Mouse (Mus musculus) lung, postnatal 36 days (tissue): ENCODE measurements around the gene Esr2.
"Not testable (repeated sequence)": the region's sequence is repeated elsewhere in the genome, so short reads cannot be mapped to it uniquely, and the experiment has no call there.

Source experiments
- DNase-seq: peaks from one replicate; pipeline ENCODE4 v3.0.0; 2022; ENCODE audit warnings: mixed read lengths

Gene Esr2

DNA sequence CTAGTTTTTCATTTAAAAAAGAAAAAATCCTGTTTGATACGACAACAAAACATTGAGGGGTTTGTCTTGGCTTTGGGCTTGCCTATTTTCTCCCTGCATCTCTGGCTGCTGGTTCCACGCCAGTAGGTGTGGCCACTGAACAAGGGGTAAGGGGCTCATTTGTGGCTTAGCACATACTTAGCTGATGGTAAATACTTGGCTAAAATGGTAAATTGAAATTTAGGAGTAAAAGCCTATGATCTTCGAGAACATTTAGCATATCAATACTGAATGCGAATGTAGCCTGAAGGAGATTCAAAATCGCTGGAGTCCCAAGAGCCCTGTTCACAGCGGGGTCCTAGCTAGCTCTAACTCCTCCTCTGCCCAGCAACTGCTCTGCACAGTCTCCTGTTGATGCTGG, 40.4 kb downstream of the Esr2 start:
- no peak for DNase-seq

DNA sequence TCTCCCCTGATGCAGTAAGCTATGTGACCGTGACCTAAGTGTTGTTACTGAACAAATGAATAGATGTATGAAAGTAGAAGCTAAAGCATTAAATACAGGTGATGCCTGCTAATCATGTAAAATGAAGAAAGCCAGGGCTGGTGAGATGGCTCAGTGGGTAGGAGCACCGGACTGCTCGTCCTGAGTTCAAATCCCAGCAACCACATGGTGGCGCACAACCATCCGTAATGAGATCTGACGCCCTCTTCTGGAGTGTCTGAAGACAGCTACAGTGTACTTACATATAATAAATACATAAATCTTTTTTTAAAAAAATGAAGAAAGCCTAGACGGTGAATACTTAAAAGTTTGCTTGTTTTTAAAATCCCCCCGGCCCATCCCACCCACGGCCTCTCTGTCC, 44.0 kb downstream of the Esr2 start:
- DNase-seq, result not testable (repeated sequence)

DNA sequence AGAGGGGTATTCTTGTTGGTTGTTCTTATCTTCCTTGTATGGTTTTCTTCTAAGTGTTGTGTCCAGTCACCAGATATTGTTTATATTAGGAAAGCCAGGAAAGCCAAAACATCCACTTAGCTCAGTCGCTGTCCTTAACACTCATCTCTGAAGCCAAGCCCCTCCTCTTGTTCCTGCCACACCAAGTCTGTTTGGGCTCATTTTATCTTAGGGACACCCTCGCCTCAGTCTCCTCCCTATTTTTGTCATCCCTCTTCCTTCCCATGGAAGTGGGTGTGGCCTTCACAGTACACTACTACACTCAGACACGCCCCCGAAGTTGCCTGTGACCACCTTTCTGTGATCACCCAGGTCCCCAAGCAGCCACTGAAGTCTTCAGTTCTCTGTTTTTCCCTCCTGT, 44.5 kb downstream of the Esr2 start:
- peak; percentile 61 for DNase-seq

- DNase-seq, result no peak
Observed at GRCm38 (mm10) chr12:76130891-76131290, 46.2 kb downstream of the Esr2 start.

- DNase-seq, result peak; percentile 62
Observed at GRCm38 (mm10) chr12:76130281-76130680, 46.8 kb downstream of the Esr2 start.

DNA sequence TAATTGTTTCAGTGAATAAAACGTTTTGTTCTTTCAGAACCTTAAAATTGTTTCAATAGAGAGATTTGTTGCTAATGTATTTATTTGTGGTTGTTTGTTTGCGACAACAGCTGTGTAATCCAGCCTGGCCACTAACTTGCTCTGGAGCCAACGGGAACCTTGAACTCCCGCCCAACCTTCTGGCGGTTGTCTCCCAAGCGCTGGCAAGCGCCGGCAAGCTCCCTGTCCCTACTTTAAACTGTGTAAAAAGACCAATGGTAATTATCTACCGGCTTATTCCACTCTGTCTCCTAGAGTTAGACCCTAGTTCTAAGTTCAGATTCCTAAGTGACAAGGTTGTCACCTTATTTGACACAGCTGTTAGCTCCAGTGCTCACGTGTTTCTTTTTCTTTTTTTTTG, 48.2 kb downstream of the Esr2 start:
- peak; percentile 39 for DNase-seq

DNA sequence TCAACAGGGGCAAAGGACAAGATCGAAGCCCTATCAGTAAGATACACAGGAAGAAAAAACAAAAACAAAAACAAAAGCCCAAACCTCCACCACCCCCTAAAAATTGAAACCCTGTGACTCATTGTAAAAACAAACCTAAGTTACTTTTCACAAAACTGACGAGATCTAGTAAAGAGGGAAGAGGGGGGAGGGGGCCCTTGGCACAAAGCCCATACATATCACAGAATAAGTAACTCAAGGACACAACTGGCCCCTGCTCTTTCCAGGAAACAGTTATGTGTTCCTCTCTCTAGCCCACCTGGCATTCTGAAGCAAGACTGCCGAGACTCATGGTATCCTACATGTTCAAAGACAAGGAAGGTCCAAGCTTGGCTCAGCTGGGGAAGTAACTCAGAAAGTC, 48.8 kb downstream of the Esr2 start:
- DNase-seq, result no peak

DNA sequence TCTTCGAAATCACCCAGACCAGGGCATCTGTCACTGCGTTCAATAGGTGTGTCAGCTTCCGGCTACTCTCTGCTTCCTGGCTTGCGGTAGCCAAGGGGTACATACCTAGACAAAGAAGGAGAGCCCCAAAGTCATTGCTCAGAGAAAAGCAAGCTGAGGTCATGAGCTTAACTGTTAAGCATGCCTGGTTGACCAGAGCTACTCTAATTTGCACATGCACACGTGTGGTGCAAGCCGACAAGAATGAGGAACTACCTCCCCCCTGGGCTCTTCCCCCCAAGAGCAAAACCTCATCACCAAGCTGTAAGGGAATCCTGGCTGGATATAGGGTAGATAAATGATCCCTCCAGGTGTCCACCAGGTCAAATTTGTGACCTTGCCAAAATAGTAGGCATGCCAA, 53.8 kb downstream of the Esr2 start:
- DNase-seq, result no peak

DNA sequence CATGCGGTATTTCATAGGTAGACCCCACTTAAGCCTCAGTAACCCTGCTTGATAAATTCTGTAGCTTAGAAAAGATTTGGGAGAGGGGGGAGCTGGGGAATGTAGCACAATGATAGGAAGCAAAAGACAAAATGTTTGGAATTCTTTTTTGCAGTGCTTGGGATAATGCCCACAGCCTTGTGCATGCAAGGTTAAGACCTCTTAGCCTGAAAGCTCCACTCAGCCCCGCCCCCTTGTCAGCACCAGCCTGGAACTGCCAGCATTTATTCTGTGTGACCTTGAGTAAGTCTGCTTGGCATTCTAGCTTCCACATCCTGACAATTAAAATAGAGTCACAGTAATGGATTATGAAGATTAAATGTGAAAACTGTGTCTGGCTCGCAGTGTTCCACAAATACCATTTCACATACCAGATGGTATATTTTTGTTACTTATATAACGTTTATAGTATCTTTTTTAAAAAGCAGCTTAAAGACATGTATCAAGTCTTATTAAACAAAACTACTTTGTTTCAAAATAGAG, 59.4 kb downstream of the Esr2 start:
- peak; percentile 46 for DNase-seq

DNA sequence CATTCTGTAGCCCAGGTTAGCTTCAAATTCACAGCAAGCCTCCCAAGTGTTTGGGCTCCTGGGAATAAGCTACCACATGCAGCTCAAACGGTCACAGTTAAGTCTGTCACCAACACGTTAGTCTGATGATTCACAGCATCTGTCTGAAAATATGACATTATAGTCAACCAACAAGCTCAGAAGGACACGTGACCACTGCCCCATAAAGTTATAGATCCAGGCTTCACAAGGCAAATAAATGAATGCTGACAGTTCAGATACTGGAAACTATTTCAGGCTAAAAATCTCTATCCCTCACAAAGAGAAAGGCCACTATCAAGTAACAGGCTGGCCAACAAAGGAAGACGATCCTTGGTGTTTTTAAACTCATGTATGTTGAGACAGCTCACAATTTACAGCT, 60.5 kb downstream of the Esr2 start:
- no peak for DNase-seq

GRCm38 (mm10) chr12:76111046-76111445, 66.0 kb downstream of the Esr2 start:
- no peak for DNase-seq

- no peak for DNase-seq
Observed at GRCm38 (mm10) chr12:76109646-76110405, 67.2 kb downstream of the Esr2 start.

GRCm38 (mm10) chr12:76104596-76105351, 72.3 kb downstream of the Esr2 start:
- no peak for DNase-seq

DNA sequence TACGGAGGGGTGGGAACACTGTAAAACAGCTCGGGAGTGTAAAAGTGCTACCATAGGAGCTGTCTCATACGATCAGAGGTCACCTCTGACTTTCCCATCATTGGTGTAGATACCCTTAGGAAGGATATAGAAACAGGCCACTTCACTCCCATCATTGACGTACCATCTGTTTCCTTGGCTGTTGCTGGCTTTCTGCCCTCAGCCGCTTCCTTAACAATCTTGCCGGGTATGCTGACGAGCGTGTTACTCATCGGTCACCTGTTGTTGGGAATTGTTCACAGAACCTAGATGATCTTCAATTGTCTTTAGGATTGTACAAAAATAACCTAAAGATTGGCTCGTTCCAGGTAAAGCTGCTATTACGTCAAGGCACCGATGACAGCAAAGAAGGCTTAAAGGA, 74.4 kb downstream of the Esr2 start:
- DNase-seq, result no peak

- DNase-seq, result peak; percentile 66
Observed at GRCm38 (mm10) chr12:76095117-76096035, 81.7 kb downstream of the Esr2 start.

DNA sequence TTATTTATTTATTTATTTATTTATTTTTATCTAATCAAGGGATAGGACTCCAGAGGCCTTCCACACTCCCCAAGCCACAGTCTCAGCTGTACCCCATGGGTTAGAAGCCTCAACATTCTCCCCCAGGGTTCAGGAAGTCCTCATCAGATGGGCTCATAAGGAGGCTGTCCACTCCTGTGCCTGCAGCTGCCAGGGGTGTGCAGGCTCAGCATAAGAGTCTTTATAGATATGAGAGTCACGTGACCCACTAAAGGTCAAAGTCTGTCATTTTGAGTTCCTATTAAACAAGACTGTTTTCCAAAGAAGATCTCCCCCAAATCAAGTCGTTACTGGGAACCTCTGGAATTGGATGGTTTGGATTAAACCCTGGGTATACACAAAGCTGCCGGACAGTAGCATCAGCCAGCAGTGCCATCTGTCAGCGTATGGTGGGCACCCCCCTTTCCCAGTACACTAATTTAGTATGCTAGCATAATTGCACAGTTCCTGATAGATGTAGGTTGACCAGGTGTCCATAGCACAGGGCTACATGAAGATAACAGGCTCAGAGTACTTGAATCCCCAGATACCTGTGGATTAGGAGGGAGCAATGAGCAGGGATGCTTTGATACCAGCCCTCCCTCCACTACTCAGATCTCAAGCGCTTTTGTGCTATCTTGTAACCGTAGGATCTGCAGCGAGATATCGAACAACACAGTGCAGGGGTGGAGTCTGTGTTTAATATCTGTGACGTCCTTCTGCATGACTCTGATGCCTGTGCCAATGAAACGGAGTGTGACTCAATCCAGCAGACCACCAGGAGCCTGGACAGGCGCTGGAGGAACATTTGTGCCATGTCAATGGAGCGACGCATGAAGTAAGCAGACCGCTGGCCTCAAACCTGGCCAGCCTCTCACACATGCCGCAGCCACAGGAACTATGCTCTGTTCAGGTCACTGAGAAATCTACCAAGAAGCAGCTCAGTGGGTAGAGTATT, 83.2 kb downstream of the Esr2 start:
- peak; percentile 22 for DNase-seq

DNA sequence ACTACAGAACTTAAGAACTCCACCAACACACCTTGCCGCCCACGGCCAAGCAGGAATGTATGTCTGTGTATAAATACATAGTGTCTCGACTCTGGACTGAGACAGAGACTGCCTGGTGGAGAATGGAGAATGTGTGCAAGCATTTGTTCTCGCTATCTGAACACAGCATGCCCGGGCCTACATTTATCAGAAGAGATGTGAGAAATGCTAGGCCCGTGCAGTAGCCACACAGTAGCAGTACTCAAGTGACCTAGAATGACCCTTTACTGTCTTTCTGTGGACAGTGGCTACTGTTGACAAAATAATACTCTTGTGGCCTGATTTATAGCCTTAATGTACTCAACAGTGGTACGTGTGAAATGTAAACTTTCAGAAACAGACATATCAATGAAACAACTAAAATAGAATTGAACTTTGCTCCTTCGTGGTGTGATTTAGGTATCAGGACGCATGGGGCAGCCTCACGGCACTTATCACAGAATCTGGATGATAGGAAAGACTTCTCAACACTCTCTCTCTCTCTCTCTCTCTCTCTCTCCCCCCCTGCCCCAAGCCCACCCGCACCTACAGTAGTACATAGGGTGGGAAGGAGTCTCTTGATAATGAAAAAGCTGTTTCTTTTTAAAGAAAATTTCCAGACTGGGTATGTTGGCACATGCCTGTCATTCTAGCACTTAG, 84.1 kb downstream of the Esr2 start:
- DNase-seq, result no peak

- no peak for DNase-seq
Observed at GRCm38 (mm10) chr12:76087025-76087424, 90.0 kb downstream of the Esr2 start.

GRCm38 (mm10) chr12:76085956-76086905, 90.8 kb downstream of the Esr2 start:
- DNase-seq, result peak; percentile 54

GRCm38 (mm10) chr12:76085066-76085465, 92.0 kb downstream of the Esr2 start:
- DNase-seq, result no peak
